Mouse (Mus musculus) limb, embryonic 12.5 days (tissue): Measurements from ENCODE around the gene Tns1. TPM values are rescaled to one million over a fixed set of nuclear protein-coding genes. Genes with fewer than 3 reads are reported as not detected.
"Not testable (repeated sequence)": the region's sequence is repeated elsewhere in the genome, so short reads cannot be mapped to it uniquely, and the experiment has no call there.

Source experiments
- ATAC-seq: fragments of 200-750 bp; cut with Nextera tagmentation; 2 replicates; pipeline ENCODE4 v1.8.0; 2017; ENCODE audit warnings: low read depth, moderate TSS enrichment; ENCODE audit not compliant: insufficient number of reproducible peaks, insufficient read depth, low FRiP score, low TSS enrichment
- H3K27ac ChIP-seq: fragments of 300-500 bp; sonication (generic); 2 replicates; pipeline ENCODE4 v1.5.1; 2016; ENCODE audit warnings: mild to moderate bottlenecking, moderate library complexity
- H3K27me3 ChIP-seq: fragments of 300-500 bp; sonication (generic); 2 replicates; pipeline ENCODE4 v1.6.1; 2016; ENCODE audit warnings: mild to moderate bottlenecking, moderate library complexity
- H3K36me3 ChIP-seq: fragments of 300-500 bp; sonication (generic); 2 replicates; pipeline ENCODE4 v1.6.1; 2016; ENCODE audit warnings: mild to moderate bottlenecking, moderate library complexity
- H3K4me1 ChIP-seq: fragments of 300-500 bp; sonication (generic); replicated peaks from 2 replicates; pipeline ENCODE4 v1.6.1; 2016
- H3K4me2 ChIP-seq: fragments of 300-500 bp; sonication (generic); 2 replicates; pipeline ENCODE4 v1.6.1; 2016; ENCODE audit warnings: mild to moderate bottlenecking, moderate library complexity
- H3K4me3 ChIP-seq: fragments of 300-500 bp; sonication (generic); replicated peaks from 2 replicates; pipeline ENCODE4 v1.5.1; 2016; ENCODE audit warnings: mild to moderate bottlenecking
- H3K9ac ChIP-seq: fragments of 300-500 bp; sonication (generic); replicated peaks from 2 replicates; pipeline ENCODE4 v1.6.1; 2016; ENCODE audit warnings: mild to moderate bottlenecking, moderate library complexity
- H3K9me3 ChIP-seq: fragments of 300-500 bp; sonication (generic); 2 replicates; pipeline ENCODE4 v1.6.1; 2016; ENCODE audit warnings: mild to moderate bottlenecking, moderate library complexity
- WGBS: fragments of 180-500 bp; shearing (Covaris S2); methylation state at CpG from one replicate; pipeline ENCODE4 v1.1.7; 2016; 5-methylcytosine and 5-hydroxymethylcytosine counted together
- polyA plus RNA-seq: library from polyadenylated mRNA; unstranded; fragments of >200 nt; fragmentation: Nextera tagmentation; extraction: Ambion mirVana; gene quantifications from 2 replicates; pipeline ENCODE4 v1.2.1, GENCODE M21; 2016

Gene Tns1
- polyA plus RNA-seq: 36.7 and 44.9 TPM in 2 replicates

DNA sequence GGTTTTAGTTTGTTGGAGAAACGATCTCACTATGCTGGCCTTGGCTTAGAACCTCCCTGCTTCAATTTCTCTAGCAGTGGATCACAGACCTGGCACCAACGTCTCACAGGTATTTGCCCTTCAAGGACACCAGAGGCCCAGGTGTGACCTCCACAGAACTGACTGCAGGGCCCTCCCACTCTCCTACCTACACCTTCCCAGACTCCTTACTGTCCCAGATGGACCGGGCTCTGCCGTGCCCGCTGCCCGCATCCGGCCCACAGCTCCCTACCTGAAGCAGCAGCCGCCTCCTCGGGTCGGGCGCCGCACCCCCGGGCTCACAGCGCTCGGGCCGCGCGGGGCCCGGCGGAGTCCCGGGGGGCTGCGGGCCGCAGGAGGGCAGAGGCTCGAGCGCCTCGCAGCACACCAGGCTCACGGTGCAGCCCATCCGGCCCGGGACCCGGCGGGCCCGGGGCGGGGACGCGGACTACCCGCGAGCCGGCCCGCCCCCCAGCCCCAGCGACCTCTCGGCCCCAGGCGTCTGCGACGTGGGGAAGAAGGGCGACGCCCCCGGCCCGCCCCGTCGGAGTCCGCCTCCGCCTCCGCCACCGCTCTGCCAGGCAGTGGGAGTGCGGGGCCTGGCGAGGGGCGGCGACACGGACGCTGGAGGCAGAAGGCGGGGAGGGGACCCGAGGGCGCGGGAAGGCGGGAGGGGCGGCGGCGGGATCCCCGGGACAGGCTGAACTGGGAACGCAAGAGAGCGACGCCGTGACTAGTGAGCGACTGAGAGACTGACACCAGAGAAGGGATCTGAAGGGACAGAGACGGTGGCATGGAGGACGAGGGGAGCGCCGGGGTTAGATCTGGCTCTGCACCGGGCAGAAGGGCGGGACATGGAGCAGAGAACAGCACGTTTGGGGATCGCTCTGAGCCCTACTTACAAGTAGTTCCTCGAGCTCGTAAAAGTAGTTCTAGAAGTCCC is at the start of gene Tns1:
TSS of gene Tns1 (minus strand) at position 429 of the 961 bp plus-strand sequence.
- Histone ChIP-seq H3K27ac (no peak within 1 kb of the TSS), H3K36me3 (no peaks in the 10 kb centered on the region), H3K4me3 (peak within 1 kb of the TSS; percentile 63), H3K4me1 (0 out of 2 replicates have a peak, but pooled peaks cover 6% of the 10 kb centered on the region), H3K27me3 (peaks cover 48% of the 10 kb centered on the region), H3K9me3 (no peaks in the 10 kb centered on the region), H3K4me2 (peak within 1 kb of the TSS; percentile 97), H3K9ac (peak within 1 kb of the TSS; percentile 79)
- peak; percentile 56; the same call in 1 of the 2 replicates for ATAC-seq
- WGBS: under 1% methylated on average over 83 of the region's 84 CpGs

DNA sequence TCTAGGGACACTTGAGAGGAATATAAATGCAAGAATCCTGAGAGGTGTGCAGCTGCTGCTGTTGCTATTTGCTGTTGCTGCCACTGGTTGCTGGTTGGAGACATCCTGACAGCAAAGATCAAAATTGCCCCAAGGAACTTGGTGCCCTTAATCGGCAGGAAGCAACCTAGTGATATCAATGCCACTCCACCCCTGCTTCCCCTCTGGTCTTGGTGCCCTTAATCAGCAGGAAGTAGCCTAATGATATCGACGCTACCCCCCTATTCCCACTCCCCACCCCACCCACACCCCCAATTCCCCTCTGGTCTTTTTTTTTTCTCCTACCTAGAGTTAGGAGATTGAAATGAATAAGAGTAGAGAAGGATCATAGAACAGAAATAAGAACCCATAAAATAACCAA is 48.5 kb upstream of the Tns1 start:
- no peaks in the 10 kb centered on the region for H3K9me3 ChIP-seq
- H3K4me2 ChIP-seq: no peak overlapping the region
- no peaks in the 10 kb centered on the region for H3K36me3 ChIP-seq
- H3K4me1 ChIP-seq: no peaks in the 10 kb centered on the region
- no peak for ATAC-seq
- WGBS: 75% methylated on average over 3 of the region's 3 CpGs
- H3K4me3 ChIP-seq: no peak overlapping the region
- no peak overlapping the region for H3K27ac ChIP-seq
- H3K9ac ChIP-seq: no peak overlapping the region
- H3K27me3 ChIP-seq: no peaks in the 10 kb centered on the region

DNA sequence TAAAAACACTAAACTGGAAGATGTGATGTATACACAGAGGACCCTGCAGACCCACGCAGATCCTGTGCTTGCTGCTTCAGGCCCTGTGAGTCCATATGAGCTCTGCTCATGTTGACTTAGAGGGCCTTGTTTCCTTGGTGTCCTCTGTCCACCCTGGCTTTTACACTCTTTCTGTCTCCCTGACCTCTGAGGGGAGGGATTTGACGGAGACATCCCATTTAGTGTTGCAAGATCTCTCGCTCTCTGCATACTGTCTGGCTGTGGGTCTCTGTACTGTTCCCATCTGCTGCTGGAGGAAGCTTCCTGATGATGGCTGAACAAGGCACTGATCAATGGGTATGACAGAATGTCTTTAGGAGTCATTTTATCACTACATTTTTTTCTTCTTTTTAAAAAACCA is 45.5 kb upstream of the Tns1 start:
- Histone ChIP-seq H3K9ac (no peak overlapping the region), H3K4me2 (no peak overlapping the region), H3K4me1 (no peaks in the 10 kb centered on the region), H3K27me3 (no peaks in the 10 kb centered on the region), H3K36me3 (no peaks in the 10 kb centered on the region), H3K27ac (no peak overlapping the region), H3K4me3 (no peak overlapping the region), H3K9me3 (no peaks in the 10 kb centered on the region)
- 89% methylated on average over 3 of the region's 3 CpGs for WGBS
- ATAC-seq: no peak

DNA sequence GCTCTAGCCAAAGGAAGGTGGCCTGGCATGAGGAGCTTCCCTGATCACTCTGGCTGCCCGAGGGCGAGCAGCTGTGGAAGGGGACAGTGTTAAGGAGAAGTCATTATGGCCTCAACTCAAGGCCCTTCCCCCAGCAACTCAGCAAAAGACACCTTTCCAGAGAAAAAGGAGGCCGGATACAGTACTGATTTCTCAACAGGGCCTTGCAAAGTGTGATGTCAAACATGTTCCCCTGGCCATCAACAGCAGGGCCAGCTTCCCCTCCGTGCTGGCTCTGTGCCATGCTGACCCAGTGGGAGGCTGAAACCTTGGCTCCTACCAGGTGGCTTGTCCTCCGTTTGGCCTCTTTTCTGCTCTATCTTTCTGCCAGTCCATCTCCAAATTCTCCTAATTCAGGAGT is 42.9 kb upstream of the Tns1 start:
- ATAC-seq: no peak
- Histone ChIP-seq H3K4me2 (no peak overlapping the region), H3K9me3 (no peaks in the 10 kb centered on the region), H3K27ac (no peak overlapping the region), H3K9ac (no peak overlapping the region), H3K4me1 (no peaks in the 10 kb centered on the region), H3K4me3 (no peak overlapping the region), H3K27me3 (no peaks in the 10 kb centered on the region), H3K36me3 (no peaks in the 10 kb centered on the region)
- 81% methylated on average over 5 of the region's 5 CpGs for WGBS

DNA sequence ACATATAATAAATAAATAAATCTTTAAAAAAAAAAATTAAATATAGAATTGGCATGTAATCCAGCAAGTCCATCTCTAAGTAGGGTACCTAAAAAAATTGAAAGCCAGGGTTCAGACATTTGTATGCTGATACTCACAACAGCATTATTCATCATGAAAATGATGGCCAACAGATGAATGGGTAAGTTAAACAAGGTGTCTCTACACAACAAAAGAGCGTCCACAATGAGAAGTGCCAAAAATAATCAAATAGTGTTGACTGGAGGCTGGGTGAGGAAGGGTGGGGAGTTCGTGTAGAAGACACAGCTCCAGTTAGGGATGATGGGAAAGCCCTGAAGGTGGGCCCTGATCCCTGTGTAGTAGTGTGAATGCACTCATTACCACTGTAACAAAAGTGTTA is 35.8 kb upstream of the Tns1 start:
- Histone ChIP-seq H3K9me3 (no peaks in the 10 kb centered on the region), H3K36me3 (no peaks in the 10 kb centered on the region), H3K27ac (no peak overlapping the region), H3K4me2 (no peak overlapping the region), H3K27me3 (no peaks in the 10 kb centered on the region; the same call in 1 of the 2 replicates), H3K4me1 (no peaks in the 10 kb centered on the region), H3K4me3 (no peak overlapping the region), H3K9ac (no peak overlapping the region)
- WGBS: 60% methylated on average over 2 of the region's 2 CpGs
- no peak for ATAC-seq

DNA sequence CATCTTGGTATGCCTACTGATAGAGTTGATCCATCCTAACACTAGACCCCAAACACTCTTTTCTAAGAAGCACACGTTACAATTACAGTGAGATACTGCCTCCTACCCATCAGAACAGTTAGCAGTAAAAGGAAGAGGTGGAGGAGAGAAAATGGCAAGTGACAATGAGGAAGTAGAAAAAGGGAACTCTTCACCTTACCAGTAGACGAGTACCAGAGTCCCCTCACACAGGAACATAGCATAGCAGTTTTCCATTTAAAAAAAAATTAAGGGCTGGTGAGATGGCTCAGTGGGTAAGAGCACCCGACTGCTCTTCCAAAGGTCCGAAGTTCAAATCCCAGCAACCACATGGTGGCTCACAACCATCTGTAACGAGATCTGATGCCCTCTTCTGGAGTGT is 35.4 kb upstream of the Tns1 start:
- H3K27ac ChIP-seq, ATAC-seq, H3K4me1 ChIP-seq, H3K4me2 ChIP-seq, H3K9ac ChIP-seq, H3K27me3 ChIP-seq, H3K4me3 ChIP-seq, H3K9me3 ChIP-seq, H3K36me3 ChIP-seq: not testable (repeated sequence)
- WGBS: 80% methylated on average over 5 of the region's 5 CpGs

DNA sequence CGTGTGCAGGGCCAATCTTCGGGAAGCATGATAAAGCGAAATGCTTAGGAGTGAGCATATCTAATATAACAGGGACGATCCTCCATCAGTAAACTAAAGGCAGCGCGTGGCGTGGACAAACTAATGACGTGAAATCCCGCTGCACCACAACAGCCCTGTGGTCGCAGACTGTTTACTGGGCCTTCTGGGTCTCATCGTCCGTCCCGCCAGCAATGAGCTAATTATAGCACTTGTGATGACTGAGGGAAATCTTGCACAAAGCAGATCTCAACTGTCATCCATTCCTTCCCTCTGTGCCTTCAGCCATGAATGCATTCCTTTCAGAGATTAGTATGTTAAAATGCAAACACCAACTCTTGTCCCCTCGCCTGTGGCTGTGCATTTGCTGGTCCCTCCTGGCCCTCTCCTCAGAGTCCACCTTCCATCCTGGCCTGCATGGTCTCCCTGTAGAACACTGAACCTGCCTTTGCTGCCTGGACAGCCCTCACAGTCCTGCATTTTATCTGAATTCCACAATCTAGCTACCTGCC is 32.2 kb upstream of the Tns1 start:
- no peak for ATAC-seq
- Histone ChIP-seq H3K36me3 (no peaks in the 10 kb centered on the region), H3K4me3 (no peak overlapping the region), H3K9ac (no peak overlapping the region), H3K9me3 (no peaks in the 10 kb centered on the region), H3K4me1 (no peaks in the 10 kb centered on the region), H3K27ac (no peak overlapping the region), H3K4me2 (no peak overlapping the region), H3K27me3 (no peaks in the 10 kb centered on the region; the same call in 1 of the 2 replicates)
- WGBS: 88% methylated on average over 14 of the region's 14 CpGs

DNA sequence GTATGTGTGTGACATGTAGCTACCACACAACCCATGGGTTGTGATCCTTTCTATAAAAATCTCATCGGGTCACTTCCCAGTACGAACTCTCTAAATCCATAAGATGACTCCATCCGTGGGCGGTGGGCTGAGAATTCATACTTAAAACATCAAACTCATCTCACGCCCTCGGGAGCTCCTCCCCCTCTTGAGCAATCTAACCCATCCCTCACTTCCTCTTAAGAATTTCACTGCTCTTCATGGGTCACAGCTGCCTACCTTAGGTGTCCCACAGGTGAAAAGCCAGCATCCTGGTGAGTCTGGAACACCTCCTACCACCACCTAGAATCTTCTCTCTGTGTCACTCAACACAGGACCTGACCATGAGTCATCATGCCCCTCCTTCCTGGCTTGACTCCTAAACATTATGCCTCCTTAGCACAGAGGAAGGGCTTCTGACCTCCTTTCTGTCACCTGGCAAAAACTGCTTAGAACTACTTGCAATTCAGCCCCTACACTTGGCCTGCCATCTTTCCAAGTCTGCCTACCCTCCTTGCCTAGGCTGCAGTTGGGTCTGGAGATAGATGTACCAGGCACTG is 31.3 kb upstream of the Tns1 start:
- H3K4me1 ChIP-seq: no peaks in the 10 kb centered on the region
- WGBS: 86% methylated on average over 6 of the region's 6 CpGs
- no peak for ATAC-seq

DNA sequence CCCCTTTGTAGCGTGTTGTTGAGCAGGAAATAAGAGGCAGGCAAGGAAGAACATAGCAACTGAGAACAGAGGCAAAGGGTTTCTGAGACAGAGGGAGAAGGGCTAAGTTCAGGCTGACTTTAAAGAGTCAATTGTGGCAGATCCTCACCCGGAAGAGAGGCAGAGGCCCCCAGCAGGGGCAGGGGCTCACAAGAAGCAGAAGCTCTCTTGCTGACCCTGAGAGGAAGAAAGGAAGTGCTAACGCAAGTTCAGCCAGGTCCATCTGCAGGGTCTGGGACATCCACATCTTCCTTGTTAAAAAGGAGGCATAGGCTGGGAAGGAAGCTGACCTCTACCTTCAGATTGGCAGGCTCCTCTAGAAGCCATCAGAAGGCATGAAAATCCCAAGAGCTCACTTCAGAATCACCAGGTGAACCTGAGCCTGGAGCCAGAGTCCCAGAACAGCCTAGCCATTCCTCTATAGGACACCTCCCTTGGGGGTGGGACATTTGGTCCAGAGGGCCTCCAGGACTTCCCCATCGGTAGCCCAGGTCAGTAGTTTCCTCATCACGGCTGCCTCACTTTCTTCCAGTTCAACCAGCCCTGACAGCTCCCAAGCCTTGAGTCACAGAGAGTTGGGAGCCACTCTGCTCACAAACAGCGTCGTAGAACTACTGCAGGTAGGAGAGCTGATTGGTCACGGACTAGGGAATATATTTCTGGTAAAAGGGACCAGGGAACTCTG is 29.4 kb upstream of the Tns1 start, which contains the start of gene Cxcr2:
TSS of gene Cxcr2 (plus strand) at position 529 of the 724 bp plus-strand sequence.
- H3K27me3 ChIP-seq: no peaks in the 10 kb centered on the region; the same call in 1 of the 2 replicates
- H3K9ac ChIP-seq: no peak within 1 kb of the TSS
- H3K9me3 ChIP-seq: no peaks in the 10 kb centered on the region
- H3K27ac ChIP-seq: no peak within 1 kb of the TSS
- H3K36me3 ChIP-seq: no peaks in the 10 kb centered on the region
- H3K4me3 ChIP-seq: no peak within 1 kb of the TSS
- no peak within 1 kb of the TSS for H3K4me2 ChIP-seq
- 66% methylated on average over 8 of the region's 8 CpGs for WGBS
- ATAC-seq: no peak
- no peaks in the 10 kb centered on the region for H3K4me1 ChIP-seq

More for the DNA sequence above, 31.3 kb upstream of the Tns1 start:
- no peak overlapping the region for H3K4me2 ChIP-seq
- H3K4me3 ChIP-seq: no peak overlapping the region
- no peak overlapping the region for H3K9ac ChIP-seq
- no peaks in the 10 kb centered on the region for H3K9me3 ChIP-seq
- H3K27ac ChIP-seq: no peak overlapping the region
- no peaks in the 10 kb centered on the region; the same call in 1 of the 2 replicates for H3K27me3 ChIP-seq
- no peaks in the 10 kb centered on the region for H3K36me3 ChIP-seq

DNA sequence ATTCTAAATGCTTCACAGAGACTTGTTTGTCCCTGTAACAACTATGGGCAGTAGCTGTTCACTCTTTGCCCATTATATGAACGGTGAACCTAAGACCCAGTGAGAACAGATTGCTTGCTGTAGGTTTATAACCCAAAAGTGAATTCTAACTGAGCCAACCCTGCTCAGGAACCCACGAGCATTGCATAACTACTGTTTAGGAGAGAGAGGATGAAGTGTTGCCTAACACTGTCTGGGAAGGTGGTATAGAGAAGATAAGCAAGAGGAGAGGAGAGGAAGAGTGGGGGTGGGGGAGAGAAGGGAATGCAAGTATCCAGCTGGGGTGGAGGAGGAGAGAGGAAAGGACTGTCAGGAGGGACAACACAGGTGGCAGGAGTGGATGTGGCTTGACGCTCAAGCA is 26.8 kb upstream of the Tns1 start:
- Histone ChIP-seq H3K27me3 (no peaks in the 10 kb centered on the region), H3K9ac (no peak overlapping the region), H3K36me3 (no peaks in the 10 kb centered on the region), H3K4me3 (no peak overlapping the region), H3K4me1 (no peaks in the 10 kb centered on the region), H3K27ac (no peak overlapping the region), H3K9me3 (no peaks in the 10 kb centered on the region), H3K4me2 (no peak overlapping the region)
- WGBS: 76% methylated on average over 3 of the region's 3 CpGs
- no peak for ATAC-seq

DNA sequence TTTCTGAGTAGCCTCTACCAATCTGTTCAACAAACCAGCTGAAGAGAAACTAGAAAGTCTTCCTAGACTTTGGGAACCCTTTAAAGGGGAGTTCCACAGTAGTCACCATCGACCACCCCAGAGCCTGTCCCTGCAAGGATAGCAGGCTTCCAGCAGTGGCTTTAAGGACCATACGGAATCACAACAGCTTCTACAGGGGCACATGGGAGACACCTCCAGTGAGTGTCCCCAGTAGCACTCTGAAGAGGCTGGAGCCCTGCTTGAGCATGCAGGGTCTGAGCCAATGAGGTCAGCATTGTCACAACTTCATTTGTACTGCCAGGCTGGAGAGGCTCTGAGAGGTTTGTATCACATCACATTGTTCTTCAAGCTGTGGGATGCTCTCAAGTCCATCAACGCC is 25.9 kb upstream of the Tns1 start:
- no peak overlapping the region for H3K4me2 ChIP-seq
- H3K4me1 ChIP-seq: no peaks in the 10 kb centered on the region
- H3K27me3 ChIP-seq: no peaks in the 10 kb centered on the region
- no peak overlapping the region for H3K4me3 ChIP-seq
- H3K9me3 ChIP-seq: no peaks in the 10 kb centered on the region
- ATAC-seq: no peak
- H3K9ac ChIP-seq: no peak overlapping the region
- no peak overlapping the region for H3K27ac ChIP-seq
- 66% methylated on average over 3 of the region's 3 CpGs for whole genome bisulfite sequencing
- no peaks in the 10 kb centered on the region for H3K36me3 ChIP-seq
